Mouse (Mus musculus): Measurements from ENCODE around the gene Map7d1. TPM values are rescaled to one million over a fixed set of nuclear protein-coding genes. Genes with fewer than 3 reads are reported as not detected.

The Map7d1 gene
- polyA plus RNA-seq, 1 experiment from 2014 or later, result 32.2 TPM

DNA sequence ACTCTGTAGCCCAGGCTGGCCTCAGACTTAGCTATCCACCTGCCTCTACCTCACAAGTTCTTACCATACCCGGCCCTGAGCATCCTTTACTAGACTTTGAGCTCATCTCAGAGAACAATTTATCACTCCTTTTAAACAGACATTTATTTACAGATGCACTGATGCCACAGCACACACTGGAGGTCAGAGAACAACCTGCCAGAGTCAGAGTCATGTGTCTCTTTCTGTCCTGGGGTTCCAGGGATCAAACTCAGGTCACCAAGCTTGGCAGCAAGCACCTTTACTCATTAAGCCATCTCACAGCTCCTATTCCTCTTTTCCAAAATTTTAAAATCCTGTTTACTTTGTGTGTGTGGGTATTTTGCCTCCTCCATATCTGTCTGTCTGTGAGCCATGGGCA is 50.8 kb downstream of the Map7d1 start:
- Histone ChIP-seq H3K4me3 (ENCODE audit: low read length) (no peak overlapping the region), H3K27me3 (ENCODE audit: insufficient read depth, low read length) (no peaks in the 10 kb centered on the region), H3K27ac (ENCODE audit: low read length) (no peak overlapping the region), H3K9ac (replicated peaks; ENCODE audit: low read length) (no peak overlapping the region), H3K4me2 (replicated peaks; ENCODE audit: low read depth, low read length) (no peak overlapping the region), H3K36me3 (ENCODE audit: insufficient read depth, low read length) (no peaks in the 10 kb centered on the region), H3K4me1 (ENCODE audit: insufficient read depth, low read length) (peaks cover 16% of the 10 kb centered on the region), H3K9me3 (ENCODE audit: low read length) (no peaks in the 10 kb centered on the region)
- ATAC-seq (ENCODE audit: low FRiP score, low TSS enrichment), result no peak
- WGBS, result 85% methylated on average over 1 of the region's 1 CpGs

DNA sequence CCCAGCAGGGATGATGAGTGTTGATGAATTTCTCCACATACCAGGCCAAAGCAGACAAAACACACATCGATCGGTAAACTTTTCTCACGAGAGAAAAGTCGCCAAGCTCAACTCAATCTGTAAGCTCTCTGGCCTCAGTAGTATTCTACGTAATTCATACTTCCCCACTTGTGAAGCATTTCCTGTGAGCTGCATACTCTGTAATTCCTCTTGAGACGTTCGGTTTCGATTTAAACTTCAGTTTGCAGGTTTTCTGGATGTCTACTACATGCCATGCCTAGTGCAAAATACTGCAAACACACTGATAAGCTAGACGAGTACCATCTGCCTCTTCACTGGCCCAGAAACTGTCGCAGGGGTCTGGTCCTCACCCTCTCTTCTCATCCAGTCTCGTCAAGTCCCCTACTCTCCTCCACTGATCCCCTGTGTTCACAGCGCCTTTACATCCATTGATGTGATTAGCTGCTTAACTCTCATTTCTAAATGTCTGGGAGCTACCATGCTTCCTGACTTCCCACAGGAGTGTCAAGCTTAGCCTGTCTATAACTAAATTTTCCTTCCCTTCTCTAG is 51.4 kb downstream of the Map7d1 start:
- H3K36me3 ChIP-seq (ENCODE audit: insufficient read depth, low read length), result no peaks in the 10 kb centered on the region
- H3K27ac ChIP-seq (ENCODE audit: low read length), result no peak overlapping the region
- H3K9ac ChIP-seq (replicated peaks; ENCODE audit: low read length), result no peak overlapping the region
- H3K4me3 ChIP-seq (ENCODE audit: low read length), result no peak overlapping the region
- H3K27me3 ChIP-seq (ENCODE audit: insufficient read depth, low read length), result no peaks in the 10 kb centered on the region
- ATAC-seq (ENCODE audit: low FRiP score, low TSS enrichment), result no peak
- no peak overlapping the region for H3K4me2 ChIP-seq (replicated peaks; ENCODE audit: low read depth, low read length)
- no peaks in the 10 kb centered on the region for H3K9me3 ChIP-seq (ENCODE audit: low read length)
- WGBS, result 75% methylated on average over 12 of the region's 12 CpGs
- H3K4me1 ChIP-seq (ENCODE audit: insufficient read depth, low read length), result peaks cover 22% of the 10 kb centered on the region

DNA sequence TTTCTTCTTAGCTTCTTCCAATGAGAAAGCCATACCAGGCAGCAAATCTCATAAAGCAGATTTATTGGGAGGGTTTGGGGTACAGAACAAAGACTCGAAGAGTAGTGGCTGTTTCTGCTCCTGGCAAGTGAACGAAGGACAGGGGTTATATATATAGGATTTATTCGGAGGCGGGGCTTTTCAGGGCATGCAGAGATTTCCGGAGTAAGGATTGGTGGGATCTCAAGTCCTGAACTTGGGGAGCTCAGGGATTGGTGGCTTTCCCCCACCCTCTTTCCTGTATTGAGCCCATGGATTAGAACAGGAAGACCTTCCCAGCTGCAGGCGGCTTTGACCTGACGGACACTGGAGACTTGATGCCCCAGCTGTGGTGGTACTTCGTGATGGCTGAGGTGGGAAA is 52.1 kb downstream of the Map7d1 start:
- H3K4me1 ChIP-seq (ENCODE audit: insufficient read depth, low read length), result peaks cover 30% of the 10 kb centered on the region
- no peak overlapping the region for H3K9ac ChIP-seq (replicated peaks; ENCODE audit: low read length)
- no peak overlapping the region for H3K4me2 ChIP-seq (replicated peaks; ENCODE audit: low read depth, low read length)
- no peak for ATAC-seq (ENCODE audit: low FRiP score, low TSS enrichment)
- H3K27me3 ChIP-seq (ENCODE audit: insufficient read depth, low read length), result no peaks in the 10 kb centered on the region
- H3K4me3 ChIP-seq (ENCODE audit: low read length), result no peak overlapping the region
- WGBS, result 73% methylated on average over 8 of the region's 8 CpGs
- peak overlapping the region; percentile 97; the same call in 1 of the 2 replicates for H3K27ac ChIP-seq (ENCODE audit: low read length)
- no peaks in the 10 kb centered on the region for H3K36me3 ChIP-seq (ENCODE audit: insufficient read depth, low read length)
- no peaks in the 10 kb centered on the region for H3K9me3 ChIP-seq (ENCODE audit: low read length)

DNA sequence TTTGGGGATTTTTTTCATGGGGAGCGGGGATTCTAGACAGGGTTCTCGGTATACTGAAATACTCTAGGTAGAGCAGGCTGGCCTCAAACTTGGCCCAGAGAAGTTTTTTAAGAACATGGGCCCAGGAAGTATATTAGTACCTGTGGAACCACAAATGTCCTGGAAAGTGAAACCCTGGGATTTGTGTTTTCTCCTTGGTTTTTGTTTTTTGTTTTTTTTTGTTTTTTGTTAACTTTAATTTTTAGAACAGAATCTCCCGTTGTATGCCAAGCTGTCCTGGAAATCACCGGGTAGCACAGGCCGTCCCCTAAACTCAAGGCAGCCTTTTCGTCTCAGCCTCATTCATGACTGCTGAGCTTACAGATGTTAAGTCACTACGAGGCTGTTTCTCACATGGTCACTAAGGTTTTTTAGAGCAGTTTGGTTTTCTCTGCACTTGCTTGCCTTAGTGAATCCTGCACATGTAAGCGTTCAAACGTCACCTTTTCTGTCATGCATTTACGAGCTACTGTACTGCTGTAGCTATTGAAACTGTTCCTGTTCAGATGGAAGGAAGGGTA is 52.7 kb downstream of the Map7d1 start:
- peak overlapping the region; percentile 97 for H3K27ac ChIP-seq (ENCODE audit: low read length)
- ATAC-seq (ENCODE audit: low FRiP score, low TSS enrichment), result no peak
- no peaks in the 10 kb centered on the region for H3K9me3 ChIP-seq (ENCODE audit: low read length)
- H3K4me3 ChIP-seq (ENCODE audit: low read length), result peak overlapping the region; percentile 70
- peak overlapping the region; percentile 70 for H3K9ac ChIP-seq (replicated peaks; ENCODE audit: low read length)
- peaks cover 36% of the 10 kb centered on the region for H3K4me1 ChIP-seq (ENCODE audit: insufficient read depth, low read length)
- H3K27me3 ChIP-seq (ENCODE audit: insufficient read depth, low read length), result no peaks in the 10 kb centered on the region
- WGBS, result 69% methylated on average over 10 of the region's 10 CpGs
- H3K36me3 ChIP-seq (ENCODE audit: insufficient read depth, low read length), result no peaks in the 10 kb centered on the region
- peak overlapping the region; percentile 63 for H3K4me2 ChIP-seq (replicated peaks; ENCODE audit: low read depth, low read length)

DNA sequence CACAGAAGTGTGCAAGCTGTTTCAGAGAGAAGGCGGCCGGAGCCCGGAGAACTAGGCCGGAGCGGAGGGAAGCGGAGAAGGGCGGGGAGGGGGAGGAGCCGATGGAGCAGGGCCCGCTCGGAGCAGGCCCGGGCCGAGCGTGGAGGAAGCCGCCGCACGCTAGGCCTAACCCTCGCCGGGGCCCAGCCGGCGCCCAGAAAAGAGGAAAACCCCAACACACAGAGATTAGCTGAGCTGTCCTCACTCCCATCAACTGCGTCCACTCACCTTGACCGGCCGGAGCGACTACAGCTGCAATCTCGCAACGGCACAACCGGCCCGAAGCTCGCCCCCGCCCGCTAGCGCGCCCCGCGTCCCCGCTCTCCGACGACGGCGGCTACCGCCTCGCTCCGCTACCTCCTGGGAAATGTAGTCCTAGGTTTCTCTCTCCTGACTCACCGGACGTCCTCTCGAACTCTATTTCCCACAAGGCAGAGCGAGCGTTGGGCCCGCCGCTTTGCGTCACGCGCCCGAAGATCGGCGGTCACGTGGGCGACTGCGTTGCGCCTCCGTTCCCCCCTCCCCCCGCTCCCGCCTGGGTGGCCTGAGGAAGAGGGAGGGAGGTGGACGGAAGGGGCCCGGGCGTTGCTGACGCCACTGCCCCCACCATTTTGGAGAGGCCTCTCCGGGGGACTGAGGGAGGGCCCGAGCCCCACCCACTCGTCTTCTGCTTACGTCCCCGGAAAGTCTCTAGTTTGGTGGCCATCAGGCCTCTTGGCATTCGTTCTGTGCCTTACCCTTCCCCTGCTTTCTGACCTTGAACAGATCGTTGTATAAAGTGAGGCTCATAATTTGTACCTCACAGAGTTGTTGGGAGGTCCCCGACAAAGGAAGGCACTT is 53.6 kb downstream of the Map7d1 start, which contains the start of gene Thrap3:
Gene Thrap3 (minus strand): TSS at position 458 of the 879 bp plus-strand sequence.
- peak within 1 kb of the TSS; percentile 70 for H3K4me3 ChIP-seq (ENCODE audit: low read length)
- no peaks in the 10 kb centered on the region for H3K27me3 ChIP-seq (ENCODE audit: insufficient read depth, low read length)
- peaks cover 44% of the 10 kb centered on the region for H3K4me1 ChIP-seq (ENCODE audit: insufficient read depth, low read length)
- H3K27ac ChIP-seq (ENCODE audit: low read length), result peak within 1 kb of the TSS; percentile 99
- H3K4me2 ChIP-seq (replicated peaks; ENCODE audit: low read depth, low read length), result peak within 1 kb of the TSS; percentile 63
- peak within 1 kb of the TSS; percentile 91 for H3K9ac ChIP-seq (replicated peaks; ENCODE audit: low read length)
- no peaks in the 10 kb centered on the region for H3K36me3 ChIP-seq (ENCODE audit: insufficient read depth, low read length)
- no peaks in the 10 kb centered on the region for H3K9me3 ChIP-seq (ENCODE audit: low read length)
- ATAC-seq (ENCODE audit: low FRiP score, low TSS enrichment), result peak; percentile 99
- 0% methylated on average over 66 of the region's 75 CpGs for WGBS

DNA sequence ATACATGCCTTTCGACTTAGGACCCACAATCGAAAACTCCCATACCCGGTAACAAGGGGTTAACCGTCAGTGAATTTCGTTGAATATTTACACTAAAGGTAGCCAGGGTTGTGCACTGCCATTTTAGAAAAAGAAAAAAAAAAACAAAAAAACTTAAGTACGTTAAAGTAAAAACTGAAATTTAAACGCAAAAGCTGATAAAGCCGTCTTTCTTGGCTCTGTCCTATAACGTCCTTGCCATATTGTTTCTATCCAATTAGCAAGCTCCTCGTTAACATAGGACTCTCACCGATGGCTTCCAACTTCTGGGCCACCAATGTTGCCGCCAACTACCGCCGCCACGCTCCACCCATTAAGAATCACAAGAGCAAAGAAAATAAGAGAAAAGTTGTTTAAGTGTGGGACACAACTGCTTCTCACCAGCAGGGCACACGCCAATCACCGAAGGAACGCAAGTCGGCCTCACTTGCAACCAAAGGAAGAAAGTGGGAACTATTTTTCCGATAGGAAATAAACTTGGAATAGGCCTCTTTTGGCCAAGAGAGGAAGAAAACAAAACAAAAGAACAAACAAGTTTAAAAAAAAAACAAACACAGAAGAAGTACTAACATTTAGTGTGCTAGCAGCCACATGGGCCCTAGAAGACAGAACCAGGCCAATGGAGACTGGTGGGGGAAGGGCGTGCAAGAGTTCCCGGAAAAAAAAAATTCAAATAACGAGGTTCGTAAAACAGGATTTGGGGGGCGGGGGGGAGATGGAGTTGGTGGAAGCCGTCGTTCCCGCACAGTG is 54.4 kb downstream of the Map7d1 start:
- Histone ChIP-seq H3K9ac (replicated peaks; ENCODE audit: low read length) (peak overlapping the region; percentile 91), H3K27ac (ENCODE audit: low read length) (peak overlapping the region; percentile 99), H3K27me3 (ENCODE audit: insufficient read depth, low read length) (no peaks in the 10 kb centered on the region), H3K4me2 (replicated peaks; ENCODE audit: low read depth, low read length) (peak overlapping the region; percentile 62), H3K4me3 (ENCODE audit: low read length) (peak overlapping the region; percentile 70), H3K36me3 (ENCODE audit: insufficient read depth, low read length) (no peaks in the 10 kb centered on the region), H3K4me1 (ENCODE audit: insufficient read depth, low read length) (peaks cover 45% of the 10 kb centered on the region), H3K9me3 (ENCODE audit: low read length) (no peaks in the 10 kb centered on the region)
- no peak for ATAC-seq (ENCODE audit: low FRiP score, low TSS enrichment)
- under 1% methylated on average over 28 of the region's 28 CpGs for WGBS

DNA sequence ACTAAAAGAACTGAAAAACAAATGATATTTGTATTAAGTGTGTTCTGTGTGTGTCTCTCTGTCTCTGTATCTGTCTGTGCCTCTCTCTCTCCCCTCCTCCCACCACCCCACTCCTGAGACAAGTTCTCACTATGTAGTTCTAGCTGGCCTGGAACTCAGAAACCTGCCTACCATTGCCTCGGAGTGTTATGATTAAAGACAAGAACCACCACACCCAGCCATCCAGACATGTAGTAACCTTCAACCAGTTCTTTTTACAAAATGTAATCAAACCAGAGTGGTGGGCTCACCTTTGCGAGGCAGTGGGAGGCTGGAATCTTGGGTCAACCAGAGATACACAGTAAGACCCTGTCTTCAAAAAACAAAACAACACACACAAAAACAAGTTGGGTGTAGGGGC is 55.5 kb downstream of the Map7d1 start:
- peak overlapping the region; percentile 62 for H3K4me2 ChIP-seq (replicated peaks; ENCODE audit: low read depth, low read length)
- no peaks in the 10 kb centered on the region for H3K9me3 ChIP-seq (ENCODE audit: low read length)
- no peaks in the 10 kb centered on the region for H3K27me3 ChIP-seq (ENCODE audit: insufficient read depth, low read length)
- H3K4me1 ChIP-seq (ENCODE audit: insufficient read depth, low read length), result peaks cover 45% of the 10 kb centered on the region
- 46% methylated on average over 2 of the region's 2 CpGs for WGBS
- H3K4me3 ChIP-seq (ENCODE audit: low read length), result peak overlapping the region; percentile 70
- peak overlapping the region; percentile 91 for H3K9ac ChIP-seq (replicated peaks; ENCODE audit: low read length)
- H3K27ac ChIP-seq (ENCODE audit: low read length), result no peak overlapping the region
- no peaks in the 10 kb centered on the region for H3K36me3 ChIP-seq (ENCODE audit: insufficient read depth, low read length)
- ATAC-seq (ENCODE audit: low FRiP score, low TSS enrichment), result no peak

DNA sequence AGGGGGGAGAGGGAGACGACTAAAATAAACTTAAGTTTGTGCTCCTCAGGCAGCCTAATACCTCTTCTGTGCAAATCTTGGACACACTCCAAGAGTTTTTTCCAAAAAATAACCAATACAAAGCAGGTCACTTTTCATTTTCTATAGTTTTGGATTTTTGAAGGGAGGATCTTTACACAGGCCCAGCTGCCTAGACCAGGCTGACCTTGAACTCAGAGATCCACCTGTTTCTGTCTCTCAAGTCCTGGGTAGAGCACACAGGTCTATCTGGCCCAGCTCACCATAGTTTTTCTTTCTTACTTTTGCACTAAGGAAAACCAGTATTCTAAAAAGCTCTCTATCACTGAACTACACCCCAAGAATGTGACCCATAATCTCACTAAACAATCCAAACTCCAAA is 56.1 kb downstream of the Map7d1 start:
- H3K9me3 ChIP-seq (ENCODE audit: low read length), result no peaks in the 10 kb centered on the region
- WGBS, result 32% methylated on average over 1 of the region's 1 CpGs
- H3K4me3 ChIP-seq (ENCODE audit: low read length), result peak overlapping the region; percentile 70
- peaks cover 45% of the 10 kb centered on the region for H3K4me1 ChIP-seq (ENCODE audit: insufficient read depth, low read length)
- 0 out of 2 replicates have a peak overlapping the region, but pooled peaks have one; percentile 10 for H3K9ac ChIP-seq (replicated peaks; ENCODE audit: low read length)
- H3K36me3 ChIP-seq (ENCODE audit: insufficient read depth, low read length), result no peaks in the 10 kb centered on the region
- no peak for ATAC-seq (ENCODE audit: low FRiP score, low TSS enrichment)
- H3K27me3 ChIP-seq (ENCODE audit: insufficient read depth, low read length), result no peaks in the 10 kb centered on the region
- peak overlapping the region; percentile 62 for H3K4me2 ChIP-seq (replicated peaks; ENCODE audit: low read depth, low read length)
- no peak overlapping the region for H3K27ac ChIP-seq (ENCODE audit: low read length)

DNA sequence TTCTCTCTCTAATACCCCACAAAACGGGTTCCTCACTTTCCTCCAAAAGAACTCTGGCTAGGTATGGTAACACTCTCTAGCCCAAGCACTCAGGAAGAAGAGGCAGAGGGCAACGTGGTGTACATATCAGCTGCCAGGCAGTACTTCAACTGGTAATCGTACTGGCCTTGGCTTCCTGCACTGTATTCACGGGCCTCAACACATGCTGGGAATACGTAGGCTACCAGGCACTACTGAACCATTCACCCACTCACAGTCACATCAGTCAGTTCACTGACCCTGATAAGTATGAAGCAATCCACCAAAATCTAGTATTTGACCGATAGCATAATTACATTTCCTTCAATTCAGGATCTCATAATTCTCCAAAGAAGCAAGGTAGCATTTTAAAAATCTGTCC is 56.6 kb downstream of the Map7d1 start:
- H3K4me2 ChIP-seq (replicated peaks; ENCODE audit: low read depth, low read length), result peak overlapping the region; percentile 62
- no peak for ATAC-seq (ENCODE audit: low FRiP score, low TSS enrichment)
- H3K4me3 ChIP-seq (ENCODE audit: low read length), result peak overlapping the region; percentile 70; the same call in 1 of the 2 replicates
- H3K9ac ChIP-seq (replicated peaks; ENCODE audit: low read length), result no peak overlapping the region
- no peak overlapping the region for H3K27ac ChIP-seq (ENCODE audit: low read length)
- H3K36me3 ChIP-seq (ENCODE audit: insufficient read depth, low read length), result no peaks in the 10 kb centered on the region
- whole genome bisulfite sequencing, result 68% methylated on average over 6 of the region's 6 CpGs
- H3K9me3 ChIP-seq (ENCODE audit: low read length), result no peaks in the 10 kb centered on the region
- no peaks in the 10 kb centered on the region for H3K27me3 ChIP-seq (ENCODE audit: insufficient read depth, low read length)
- H3K4me1 ChIP-seq (ENCODE audit: insufficient read depth, low read length), result peaks cover 45% of the 10 kb centered on the region
